Mouse (Mus musculus) bone marrow macrophage, adult 2 months (primary cell): Measurements from ENCODE around the gene Nptxr.

Experiments used
- CTCF ChIP-seq: IDR thresholded peaks from 2 replicates; pipeline ENCODE4 v1.5.1; 2012; ENCODE audit warnings: low read depth, mild to moderate bottlenecking, low read length, moderate library complexity
- POLR2A ChIP-seq: IDR thresholded peaks from 2 replicates; pipeline ENCODE4 v1.6.1; 2012; ENCODE audit warnings: mild to moderate bottlenecking, low read depth, low read length, borderline replicate concordance

- TF ChIP-seq CTCF (no peak), POLR2A (no peak)
Observed at GRCm38 (mm10) chr15:79842985-79843384, 38.4 kb upstream of the Nptxr start.
